Mouse (Mus musculus): Measurements from ENCODE around the gene Cryab. TPM values are rescaled to one million over a fixed set of nuclear protein-coding genes. Genes with fewer than 3 reads are reported as not detected.

Gene Cryab
- polyA plus RNA-seq (2017; shearing (Covaris generic)): not detected

DNA sequence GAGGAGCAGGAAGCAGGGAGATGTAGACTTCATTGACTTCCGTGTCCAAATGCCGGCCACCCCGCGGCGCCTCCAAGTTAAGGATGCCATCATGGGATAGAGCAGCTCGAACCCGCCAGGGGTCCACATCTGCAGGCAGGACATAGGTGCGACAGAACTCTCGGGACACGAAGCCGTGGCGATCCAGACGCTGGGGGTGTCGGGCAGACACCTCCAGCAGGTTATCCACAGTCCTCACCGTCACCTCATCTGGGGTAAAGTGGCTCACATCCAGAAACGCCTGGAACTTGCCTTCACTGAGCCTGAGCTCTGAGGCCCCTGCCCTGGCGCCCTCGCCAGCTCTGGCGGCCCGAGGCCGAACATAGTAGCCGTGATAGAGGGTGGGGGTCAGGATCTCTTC lies at the start of gene Cryab:
TSS of gene Cryab (plus strand) at position 3 of the 400 bp plus-strand sequence.

DNA sequence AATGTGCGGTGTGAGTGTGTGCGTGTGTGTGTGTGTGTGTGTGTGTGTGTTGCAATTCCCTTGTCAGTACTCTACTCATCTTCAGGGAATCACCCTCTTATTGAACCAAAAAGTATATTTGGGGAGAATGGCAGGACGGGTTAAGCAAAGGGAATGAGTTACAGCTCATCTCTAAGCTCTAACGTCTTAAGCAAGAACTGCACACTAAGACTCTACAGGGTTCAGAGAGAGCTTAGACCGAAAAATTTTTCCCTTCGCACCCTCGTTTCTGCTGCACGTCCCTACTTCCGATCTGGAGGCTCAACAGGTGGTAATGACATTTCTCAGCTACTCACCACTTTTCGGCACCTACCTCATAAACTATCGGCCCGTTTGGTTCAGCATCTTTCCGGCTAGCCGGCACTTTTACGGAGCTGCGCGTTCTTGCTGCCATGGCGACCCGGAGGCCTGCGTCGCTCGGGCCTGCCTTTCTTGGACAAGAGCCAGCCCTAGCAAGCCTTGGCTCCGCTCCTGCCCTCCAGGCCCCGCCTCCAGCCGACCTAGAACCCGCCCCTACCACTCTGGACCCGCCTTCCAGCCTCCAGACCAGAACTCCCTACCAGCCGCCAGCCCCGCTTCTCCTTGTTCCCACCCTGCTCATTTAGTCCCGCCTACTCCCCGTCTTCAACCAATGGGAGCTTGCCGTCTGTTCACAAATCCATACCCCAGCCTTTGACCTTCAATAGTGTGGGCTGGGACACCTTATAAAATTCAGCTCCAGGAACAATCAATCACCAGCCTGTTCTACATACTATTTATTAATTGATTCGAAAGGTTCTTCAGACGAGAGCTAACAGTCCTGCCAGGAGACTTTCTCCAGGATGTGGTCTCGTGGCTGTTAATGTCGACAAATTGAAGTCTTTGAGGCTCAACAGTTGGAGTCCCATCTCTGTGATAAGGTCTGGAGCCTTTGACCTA lies 11.9 kb upstream of the Cryab start, which contains the start of gene Dixdc1:
TSS of gene Dixdc1 (minus strand) at position 604 of the 957 bp plus-strand sequence.

DNA sequence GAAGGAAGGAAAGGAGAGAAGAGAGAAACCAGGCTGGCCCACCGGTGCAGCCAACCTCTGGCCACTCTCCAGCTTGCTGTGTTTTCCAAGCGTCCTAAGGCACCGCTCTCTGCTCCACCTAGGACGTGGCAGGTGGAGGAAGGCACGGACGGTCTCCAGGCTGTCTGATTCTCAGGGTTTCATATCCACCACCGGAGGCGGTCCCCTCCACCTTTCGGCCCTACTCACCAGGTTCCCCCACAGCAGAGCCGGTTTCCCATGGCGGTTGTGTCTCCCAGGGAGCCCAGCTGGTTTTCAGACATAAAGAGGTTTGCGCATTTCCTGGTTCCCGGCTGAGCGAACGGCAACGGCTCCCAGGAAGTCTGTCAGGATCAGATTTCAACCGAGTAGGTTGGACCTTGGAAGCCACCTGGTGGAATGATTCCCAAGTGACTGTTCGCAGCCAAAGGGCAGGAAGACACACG lies 4.9 kb upstream of the Cryab start, which contains the start of gene 2310030G06Rik:
TSS of gene 2310030G06Rik (minus strand) at position 323 of the 464 bp plus-strand sequence.

DNA sequence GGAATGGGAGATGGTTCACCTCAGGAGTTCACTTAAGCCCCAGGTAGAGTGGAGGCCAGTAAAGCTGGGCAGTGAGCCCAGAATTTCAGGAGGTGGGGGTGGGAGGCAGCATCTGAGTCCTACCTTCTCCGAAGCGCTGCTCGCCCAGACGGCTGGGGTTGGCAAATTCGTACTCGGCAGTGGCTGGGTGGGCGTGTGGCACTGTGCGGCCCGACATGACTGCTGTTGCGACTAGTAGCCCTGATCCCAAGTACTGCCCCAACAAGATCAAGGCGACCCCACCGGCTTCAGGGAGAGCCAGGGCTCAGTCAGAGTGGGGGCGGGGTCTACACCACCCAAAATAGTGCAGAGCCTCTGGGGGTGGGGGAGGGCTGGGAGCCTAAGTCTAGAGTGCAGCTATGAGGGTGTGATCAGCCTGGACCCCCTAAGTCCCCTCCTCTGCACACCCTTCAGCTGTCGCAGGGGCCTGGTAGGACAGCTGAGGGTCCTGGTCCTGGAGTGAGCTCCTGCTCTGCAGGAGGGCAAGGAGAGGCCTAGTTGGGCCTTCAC lies 1.0 kb downstream of the Cryab start, which contains the start of gene Hspb2:
TSS of gene Hspb2 (minus strand) at position 301 of the 549 bp plus-strand sequence.

DNA sequence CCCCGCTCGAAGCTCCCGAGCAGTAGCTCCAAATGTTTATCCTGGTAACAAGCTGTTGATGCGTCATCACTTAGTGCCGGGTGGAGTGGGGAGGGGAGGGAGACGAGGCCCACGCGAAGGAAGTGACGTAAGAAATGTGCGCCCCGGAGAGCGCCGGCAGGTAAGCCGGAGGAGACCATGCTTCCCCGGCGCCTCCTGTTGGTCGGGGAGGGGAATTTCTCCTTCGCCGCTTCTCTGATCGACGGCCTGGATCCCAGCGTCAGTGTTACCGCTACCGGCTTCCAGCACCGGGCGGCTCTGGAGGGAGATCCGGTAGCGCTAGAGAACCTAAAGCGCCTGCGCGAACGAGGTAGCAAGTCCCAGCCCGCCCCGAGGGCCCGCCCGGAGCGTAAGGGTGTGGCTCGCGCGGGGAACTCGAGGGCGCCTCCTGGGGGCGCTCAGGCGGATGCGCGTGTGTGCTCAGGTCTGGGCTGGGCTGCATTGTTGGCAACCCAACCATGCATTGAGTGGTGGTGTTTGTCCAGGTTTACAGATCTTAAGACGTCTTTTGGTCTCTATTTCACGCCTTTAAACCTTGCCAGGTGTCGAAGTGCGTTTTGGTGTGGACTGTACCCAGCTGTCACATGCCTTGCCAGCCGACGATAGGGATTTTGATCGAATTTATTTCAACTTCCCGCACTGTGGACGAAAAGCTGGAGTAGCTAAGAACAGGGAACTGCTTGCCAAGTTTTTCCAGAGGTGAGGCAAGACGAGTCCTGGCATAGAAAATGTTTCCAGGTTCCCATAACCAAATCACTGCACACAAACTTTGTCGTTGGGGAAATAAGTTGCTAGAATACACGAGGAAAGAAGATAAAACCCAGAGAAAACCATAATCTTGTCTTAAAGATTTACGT lies 17.2 kb downstream of the Cryab start, which contains the start of gene Fdxacb1:
TSS of gene Fdxacb1 (plus strand) at position 130 of the 896 bp plus-strand sequence.

DNA sequence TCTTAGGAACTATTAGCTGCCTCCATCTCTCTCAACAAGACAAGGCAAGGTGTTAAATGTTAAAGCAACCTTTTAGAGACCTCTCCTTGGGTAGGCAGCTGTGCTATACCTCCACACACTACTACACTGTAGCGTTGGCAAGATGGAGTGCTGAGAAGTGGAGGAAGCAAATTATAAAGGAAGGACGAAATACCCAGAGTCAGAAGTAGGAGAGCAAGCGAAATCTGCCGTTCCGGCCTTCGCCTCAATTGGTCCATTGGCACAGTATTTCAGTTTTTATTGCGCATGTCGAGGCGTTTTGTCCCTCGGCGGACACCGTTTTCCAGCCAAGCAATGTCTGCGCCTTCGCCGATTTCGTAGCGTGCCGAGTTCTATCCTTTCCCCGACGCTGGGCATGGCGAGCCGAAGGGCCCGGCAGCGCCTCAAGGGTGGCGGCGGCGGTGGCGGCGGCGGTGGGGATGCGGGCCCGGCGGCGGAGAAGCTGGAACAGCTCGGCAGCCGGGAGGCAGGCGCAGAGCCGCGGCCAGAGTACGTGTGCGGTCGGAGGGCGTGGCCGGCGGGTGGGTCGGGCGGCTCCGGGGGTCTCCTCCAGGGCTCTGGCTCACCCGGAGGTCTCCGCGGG lies 24.0 kb downstream of the Cryab start, which contains the start of the genes Alg9 and 1110032A03Rik:
TSS of gene Alg9 (plus strand) at position 29 of the 622 bp plus-strand sequence.
TSS of gene 1110032A03Rik (minus strand) at position 530 of the 622 bp plus-strand sequence.

Other genes with a start within 250 kb of the Cryab start
- gene Pts, start 222.6 kb upstream of the Cryab start, polyA plus RNA-seq (2017; shearing (Covaris generic)): 42.5 TPM
- gene Il18, start 196.5 kb upstream of the Cryab start, polyA plus RNA-seq (2017; shearing (Covaris generic)): 3.3 TPM
- 0.18 TPM for gene Bco2, start 196.1 kb upstream of the Cryab start, polyA plus RNA-seq (2017; shearing (Covaris generic))
- not detected for gene Tex12, start 190.0 kb upstream of the Cryab start, polyA plus RNA-seq (2017; shearing (Covaris generic))
- gene Sdhd, start 147.5 kb upstream of the Cryab start, polyA plus RNA-seq (2017; shearing (Covaris generic)): 101 TPM
- gene Timm8b, start 147.4 kb upstream of the Cryab start, polyA plus RNA-seq (2017; shearing (Covaris generic)): 61.0 TPM
- 2.7 TPM for gene Pih1d2, start 134.0 kb upstream of the Cryab start, polyA plus RNA-seq (2017; shearing (Covaris generic))
- gene Nkapd1, start 133.9 kb upstream of the Cryab start, polyA plus RNA-seq (2017; shearing (Covaris generic)): 27.3 TPM
- gene Dlat, start 91.5 kb upstream of the Cryab start, polyA plus RNA-seq (2017; shearing (Covaris generic)): 33.5 TPM
- not detected for gene Dixdc1, start 11.8 kb upstream of the Cryab start, polyA plus RNA-seq (2017; shearing (Covaris generic))
- gene 2310030G06Rik, start 4.8 kb upstream of the Cryab start, polyA plus RNA-seq (2017; shearing (Covaris generic)): not detected
- gene Hspb2, start 1.0 kb downstream of the Cryab start, polyA plus RNA-seq (2017; shearing (Covaris generic)): not detected
- 6.9 TPM for gene Fdxacb1, start 16.9 kb downstream of the Cryab start, polyA plus RNA-seq (2017; shearing (Covaris generic))
- 22.8 TPM for gene Alg9, start 23.7 kb downstream of the Cryab start, polyA plus RNA-seq (2017; shearing (Covaris generic))
- gene 1110032A03Rik, start 24.2 kb downstream of the Cryab start, polyA plus RNA-seq (2017; shearing (Covaris generic)): 8.7 TPM
- gene Ppp2r1b, start 94.0 kb downstream of the Cryab start, polyA plus RNA-seq (2017; shearing (Covaris generic)): 43.9 TPM